Mouse (Mus musculus) left cerebral cortex, postnatal 14 days (tissue): ENCODE measurements around the gene Inmt. TPM values are rescaled to one million over a fixed set of nuclear protein-coding genes. Genes with fewer than 3 reads are reported as not detected.

Experiments used
- total RNA-seq, 2 experiments: library from RNA; stranded (reverse); gene quantifications; 2 replicates each; pipeline ENCODE4 v1.2.3; 2021

Gene Inmt
- total RNA-seq, 2 experiments from 2014 or later: not detected

Other genes starting within 250 kb of the Inmt start
- 1 to 10 TPM; 3.0 to 3.2 TPM for gene Nod1, start 202.4 kb downstream of the Inmt start, total RNA-seq
- 10 to 100 TPM; 29.9 to 32.5 TPM for gene Ggct, start 182.1 kb downstream of the Inmt start, total RNA-seq
- gene Gars, start 137.0 kb downstream of the Inmt start, total RNA-seq: 100 to 1,000 TPM; 152 to 156 TPM
- 1 to 10 TPM; 2.1 to 3.4 TPM for gene Crhr2, start 42.0 kb downstream of the Inmt start, total RNA-seq
- gene Mindy4, start 28.3 kb upstream of the Inmt start, total RNA-seq: 10 to 100 TPM in 1 of 2 experiments, 1 to 10 TPM in 1; 9.6 to 10.7 TPM
- 1 to 10 TPM; 2.0 to 2.5 TPM for gene Aqp1, start 161.4 kb upstream of the Inmt start, total RNA-seq
- gene Ghrhr, start 201.3 kb upstream of the Inmt start, total RNA-seq: not detected